Mouse (Mus musculus): ENCODE results near the gene Ptbp1. TPM values are rescaled to one million over a fixed set of nuclear protein-coding genes. Genes with fewer than 3 reads are reported as not detected.
A peak's percentile ranks its signal among the peaks of the same experiment; 100 is the strongest.

Ptbp1 gene
- polyA plus RNA-seq, 1 experiment from 2014 or later, result 220 TPM

DNA sequence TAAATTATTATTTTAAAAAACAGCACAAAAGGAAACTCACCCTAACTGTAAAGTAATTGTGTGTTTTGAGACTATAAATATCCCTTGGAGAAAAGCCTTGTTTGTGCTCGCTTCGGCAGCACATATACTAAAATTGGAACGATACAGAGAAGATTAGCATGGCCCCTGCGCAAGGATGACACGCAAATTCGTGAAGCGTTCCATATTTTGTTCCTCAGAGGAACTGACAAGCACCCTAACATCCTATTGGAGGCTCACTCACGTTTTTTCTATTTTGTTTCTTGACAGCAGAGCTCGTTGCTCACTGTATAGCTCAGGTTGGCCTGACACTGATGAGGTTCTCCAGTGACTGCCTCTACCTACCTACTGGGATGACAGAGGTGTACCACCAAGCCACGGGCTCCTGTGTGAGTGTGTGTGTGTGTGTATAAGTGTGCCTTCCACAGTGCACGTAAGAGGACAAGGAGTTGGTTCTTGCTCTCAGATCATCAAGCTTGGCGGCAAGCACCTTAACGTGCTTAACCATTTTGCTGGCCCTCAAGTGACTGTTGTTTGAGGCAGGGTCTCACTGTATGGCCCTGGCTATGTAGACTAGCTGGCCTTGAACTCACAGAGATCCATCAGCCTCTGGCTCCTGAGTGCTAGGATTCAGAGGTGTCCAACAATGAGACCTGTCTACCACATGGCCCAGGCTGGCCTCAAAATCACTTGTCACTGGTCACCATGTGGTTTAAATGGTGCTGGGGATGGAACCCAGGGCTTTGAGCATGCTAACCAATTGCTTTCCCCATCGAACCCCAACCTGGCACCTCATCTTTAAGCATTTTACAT, 55.1 kb downstream of the Ptbp1 start:
- Histone ChIP-seq H3K27me3 (ENCODE audit: insufficient read depth, low read length) (no peaks in the 10 kb centered on the region), H3K4me1 (replicated peaks; ENCODE audit: insufficient read depth, low read length) (no peaks in the 10 kb centered on the region), H3K36me3 (ENCODE audit: insufficient read depth, low read length) (peaks cover 37% of the 10 kb centered on the region), H3K9me3 (replicated peaks; ENCODE audit: low read length) (no peaks in the 10 kb centered on the region), H3K4me3 (replicated peaks; ENCODE audit: low read depth, low read length) (peak overlapping the region; percentile 58; the same call in 1 of the 2 replicates), H3K27ac (peak overlapping the region; percentile 95), H3K4me2 (ENCODE audit: low read length) (peak overlapping the region; percentile 44), H3K9ac (ENCODE audit: low read depth, low read length) (0 out of 2 replicates have a peak overlapping the region, but pooled peaks have one; percentile 83)
- TF ChIP-seq CTCF (IDR thresholded peaks at IDR 0.05; ENCODE audit: low read depth), result no peak
- no peak for DNase-seq (ENCODE audit: low spot score)
- no peak for ATAC-seq (replicated peaks; ENCODE audit: low FRiP score, low read depth)
- 22% methylated on average over 14 of the region's 14 CpGs for WGBS

DNA sequence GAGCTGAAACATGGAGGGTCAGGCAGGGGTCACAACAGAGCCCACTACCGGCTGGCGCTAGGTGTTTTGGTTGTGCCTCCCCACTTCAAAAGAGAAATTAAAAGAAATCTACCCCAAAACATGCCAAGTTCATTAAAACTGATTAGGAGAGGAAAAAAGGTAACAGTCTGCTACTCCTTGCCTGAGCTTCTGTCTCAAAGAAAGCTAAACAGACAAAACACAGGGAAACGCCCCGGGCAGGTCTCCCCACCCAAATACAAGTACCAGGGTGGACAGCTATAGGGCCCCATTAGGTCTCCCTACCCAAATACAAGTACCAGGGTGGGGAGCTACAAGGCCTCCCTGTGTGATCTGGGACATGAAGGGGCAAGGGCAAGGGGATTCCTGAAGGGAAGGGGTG, 56.3 kb downstream of the Ptbp1 start, which contains the start of gene Gm26602:
Gene Gm26602, plus strand, starts transcription at position 301 of the 400 bp plus-strand sequence.
- H3K27ac ChIP-seq, result peak within 1 kb of the TSS; percentile 95
- H3K9ac ChIP-seq (ENCODE audit: low read depth, low read length), result no peak within 1 kb of the TSS
- no peak for TF ChIP-seq CTCF (IDR thresholded peaks at IDR 0.05; ENCODE audit: low read depth)

DNA sequence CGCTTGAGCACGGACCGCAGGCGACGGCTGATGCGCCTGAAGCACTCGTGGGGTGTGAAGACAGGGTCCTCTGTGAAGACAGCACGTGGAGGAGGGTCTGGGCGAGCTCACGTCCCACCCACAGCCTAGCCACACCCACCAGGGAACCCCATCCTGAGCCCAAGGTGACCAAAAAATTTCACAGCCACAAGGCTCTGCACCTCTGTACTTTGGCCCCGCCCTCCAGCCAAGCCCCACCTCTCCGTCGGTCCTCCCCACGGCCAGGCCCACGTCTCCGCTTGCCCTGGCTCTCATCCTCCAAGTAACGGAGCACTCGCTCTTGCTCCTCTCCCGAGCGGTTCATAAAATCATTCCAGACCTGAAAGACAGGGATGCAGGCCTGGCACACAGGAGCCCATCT, 58.2 kb downstream of the Ptbp1 start:
- peaks cover 9% of the 10 kb centered on the region for H3K4me1 ChIP-seq (replicated peaks; ENCODE audit: insufficient read depth, low read length)
- DNase-seq (ENCODE audit: low spot score), result no peak
- 64% methylated on average over 20 of the region's 20 CpGs for WGBS
- H3K27ac ChIP-seq, result no peak overlapping the region
- H3K4me2 ChIP-seq (ENCODE audit: low read length), result no peak overlapping the region
- H3K27me3 ChIP-seq (ENCODE audit: insufficient read depth, low read length), result no peaks in the 10 kb centered on the region
- TF ChIP-seq CTCF (IDR thresholded peaks at IDR 0.05; ENCODE audit: low read depth), result no peak
- no peaks in the 10 kb centered on the region for H3K9me3 ChIP-seq (replicated peaks; ENCODE audit: low read length)
- peaks cover 15% of the 10 kb centered on the region for H3K36me3 ChIP-seq (ENCODE audit: insufficient read depth, low read length)
- no peak overlapping the region for H3K4me3 ChIP-seq (replicated peaks; ENCODE audit: low read depth, low read length)
- no peak overlapping the region for H3K9ac ChIP-seq (ENCODE audit: low read depth, low read length)
- ATAC-seq (replicated peaks; ENCODE audit: low FRiP score, low read depth), result no peak

More for the DNA sequence above, 56.3 kb downstream of the Ptbp1 start, which contains the start of gene Gm26602:
- no peak within 1 kb of the TSS for H3K4me3 ChIP-seq (replicated peaks; ENCODE audit: low read depth, low read length)
- ATAC-seq (replicated peaks; ENCODE audit: low FRiP score, low read depth) (no peak), DNase-seq (ENCODE audit: low spot score) (no peak)
- H3K36me3 ChIP-seq (ENCODE audit: insufficient read depth, low read length), result peaks cover 28% of the 10 kb centered on the region
- no peaks in the 10 kb centered on the region for H3K9me3 ChIP-seq (replicated peaks; ENCODE audit: low read length)
- peaks cover 4% of the 10 kb centered on the region for H3K4me1 ChIP-seq (replicated peaks; ENCODE audit: insufficient read depth, low read length)
- no peaks in the 10 kb centered on the region for H3K27me3 ChIP-seq (ENCODE audit: insufficient read depth, low read length)
- H3K4me2 ChIP-seq (ENCODE audit: low read length), result no peak within 1 kb of the TSS
- WGBS, result 92% methylated on average over 4 of the region's 4 CpGs

Small RNA genes within 50 kb of the gene (microRNA-seq; reads per million reads assigned to microRNA genes)
- gene Mir6910, result not detected

Other genes starting within 250 kb of the Ptbp1 start
- 0.03 TPM in 1 of 2 replicates, not detected in the other for gene C2cd4c, start 240.4 kb upstream of the Ptbp1 start, polyA plus RNA-seq (2015; fragmentation: Nextera tagmentation; extraction: Ambion mirVana)
- 5.4 TPM in 2 replicates for gene Shc2, start 216.5 kb upstream of the Ptbp1 start, polyA plus RNA-seq (2015; fragmentation: Nextera tagmentation; extraction: Ambion mirVana)
- gene Odf3l2, start 208.7 kb upstream of the Ptbp1 start, polyA plus RNA-seq (2015; fragmentation: Nextera tagmentation; extraction: Ambion mirVana), result not detected in 2 replicates
- 1.5 TPM in 2 replicates for gene Madcam1, start 189.9 kb upstream of the Ptbp1 start, polyA plus RNA-seq (2015; fragmentation: Nextera tagmentation; extraction: Ambion mirVana)
- gene Tpgs1, start 185.1 kb upstream of the Ptbp1 start, polyA plus RNA-seq (2015; fragmentation: Nextera tagmentation; extraction: Ambion mirVana), result 82.5 and 84.9 TPM in 2 replicates
- 68.1 and 75.7 TPM in 2 replicates for gene Cdc34, start 172.2 kb upstream of the Ptbp1 start, polyA plus RNA-seq (2015; fragmentation: Nextera tagmentation; extraction: Ambion mirVana)
- 0.34 and 0.50 TPM in 2 replicates for gene Gzmm, start 165.4 kb upstream of the Ptbp1 start, polyA plus RNA-seq (2015; fragmentation: Nextera tagmentation; extraction: Ambion mirVana)
- 1,067 and 1,079 TPM in 2 replicates for gene Bsg, start 149.9 kb upstream of the Ptbp1 start, polyA plus RNA-seq (2015; fragmentation: Nextera tagmentation; extraction: Ambion mirVana)
- gene Hcn2, start 137.8 kb upstream of the Ptbp1 start, polyA plus RNA-seq (2015; fragmentation: Nextera tagmentation; extraction: Ambion mirVana), result 0.17 and 0.28 TPM in 2 replicates
- gene Polrmt, start 107.8 kb upstream of the Ptbp1 start, polyA plus RNA-seq (2015; fragmentation: Nextera tagmentation; extraction: Ambion mirVana), result 37.9 and 38.5 TPM in 2 replicates
- gene Fgf22, start 99.4 kb upstream of the Ptbp1 start, polyA plus RNA-seq (2015; fragmentation: Nextera tagmentation; extraction: Ambion mirVana), result 0.11 and 0.36 TPM in 2 replicates
- gene Rnf126, start 87.5 kb upstream of the Ptbp1 start, polyA plus RNA-seq (2015; fragmentation: Nextera tagmentation; extraction: Ambion mirVana), result 74.5 and 82.4 TPM in 2 replicates
- 32.9 and 38.7 TPM in 2 replicates for gene Fstl3, start 77.2 kb upstream of the Ptbp1 start, polyA plus RNA-seq (2015; fragmentation: Nextera tagmentation; extraction: Ambion mirVana)
- gene Prss57, start 63.5 kb upstream of the Ptbp1 start, polyA plus RNA-seq (2015; fragmentation: Nextera tagmentation; extraction: Ambion mirVana), result 0.04 and 0.06 TPM in 2 replicates
- gene Palm, start 60.9 kb upstream of the Ptbp1 start, polyA plus RNA-seq (2015; fragmentation: Nextera tagmentation; extraction: Ambion mirVana), result 132 and 152 TPM in 2 replicates
- 24.5 and 24.8 TPM in 2 replicates for gene Misp, start 33.4 kb upstream of the Ptbp1 start, polyA plus RNA-seq (2015; fragmentation: Nextera tagmentation; extraction: Ambion mirVana)
- 6.5 and 7.9 TPM in 2 replicates for gene Prtn3, start 20.0 kb downstream of the Ptbp1 start, polyA plus RNA-seq (2015; fragmentation: Nextera tagmentation; extraction: Ambion mirVana)
- 37.0 and 41.5 TPM in 2 replicates for gene Plppr3, start 20.2 kb downstream of the Ptbp1 start, polyA plus RNA-seq (2015; fragmentation: Nextera tagmentation; extraction: Ambion mirVana)
- gene Elane, start 31.8 kb downstream of the Ptbp1 start, polyA plus RNA-seq (2015; fragmentation: Nextera tagmentation; extraction: Ambion mirVana), result 0.14 TPM in 1 of 2 replicates, not detected in the other
- gene Cfd, start 36.4 kb downstream of the Ptbp1 start, polyA plus RNA-seq (2015; fragmentation: Nextera tagmentation; extraction: Ambion mirVana), result 0.13 TPM in 1 of 2 replicates, not detected in the other
- 44.9 and 49.0 TPM in 2 replicates for gene Med16, start 54.5 kb downstream of the Ptbp1 start, polyA plus RNA-seq (2015; fragmentation: Nextera tagmentation; extraction: Ambion mirVana)
- gene Gm26602, start 56.4 kb downstream of the Ptbp1 start, polyA plus RNA-seq (2015; fragmentation: Nextera tagmentation; extraction: Ambion mirVana), result 4.8 and 21.6 TPM in 2 replicates
- 1.6 and 1.8 TPM in 2 replicates for gene Kiss1r, start 62.5 kb downstream of the Ptbp1 start, polyA plus RNA-seq (2015; fragmentation: Nextera tagmentation; extraction: Ambion mirVana)
- gene R3hdm4, start 66.8 kb downstream of the Ptbp1 start, polyA plus RNA-seq (2015; fragmentation: Nextera tagmentation; extraction: Ambion mirVana), result 120 and 137 TPM in 2 replicates
- gene Arid3a, start 72.6 kb downstream of the Ptbp1 start, polyA plus RNA-seq (2015; fragmentation: Nextera tagmentation; extraction: Ambion mirVana), result 4.1 and 4.5 TPM in 2 replicates
- 78.9 and 81.9 TPM in 2 replicates for gene Wdr18, start 105.7 kb downstream of the Ptbp1 start, polyA plus RNA-seq (2015; fragmentation: Nextera tagmentation; extraction: Ambion mirVana)
- 0.17 and 0.20 TPM in 2 replicates for gene Grin3b, start 116.3 kb downstream of the Ptbp1 start, polyA plus RNA-seq (2015; fragmentation: Nextera tagmentation; extraction: Ambion mirVana)
- 23.7 and 26.6 TPM in 2 replicates for gene Tmem259, start 129.9 kb downstream of the Ptbp1 start, polyA plus RNA-seq (2015; fragmentation: Nextera tagmentation; extraction: Ambion mirVana)
- 221 and 261 TPM in 2 replicates for gene Cnn2, start 134.2 kb downstream of the Ptbp1 start, polyA plus RNA-seq (2015; fragmentation: Nextera tagmentation; extraction: Ambion mirVana)
- gene Abca7, start 142.1 kb downstream of the Ptbp1 start, polyA plus RNA-seq (2015; fragmentation: Nextera tagmentation; extraction: Ambion mirVana), result 2.4 and 2.6 TPM in 2 replicates
- 4.0 and 4.6 TPM in 2 replicates for gene Arhgap45, start 162.2 kb downstream of the Ptbp1 start, polyA plus RNA-seq (2015; fragmentation: Nextera tagmentation; extraction: Ambion mirVana)
- gene Polr2e, start 185.4 kb downstream of the Ptbp1 start, polyA plus RNA-seq (2015; fragmentation: Nextera tagmentation; extraction: Ambion mirVana), result 208 and 210 TPM in 2 replicates
- 901 and 946 TPM in 2 replicates for gene Gpx4, start 192.7 kb downstream of the Ptbp1 start, polyA plus RNA-seq (2015; fragmentation: Nextera tagmentation; extraction: Ambion mirVana)